In genomic region chr10:122681085-122681408, GRCm38 (mm10) we compare ENCODE assay signal across 13 mouse cellular contexts. TPM values are rescaled to one million over a fixed set of nuclear protein-coding genes. Genes with fewer than 3 reads are reported as not detected.
A peak's percentile ranks its signal among the peaks of the same experiment; 100 is the strongest.
DNase-seq lines count a peak whose midpoint lies in the region; ATAC-seq and TF ChIP-seq lines count a peak whose summit lies in the region.
"Had no signal": no experiment of that assay in that cellular context is flagged by ENCODE, and none has a peak within 500 bp of the region (broad histone marks: within the 10 kb centered on the region; RNA-seq: fewer than 3 reads in every experiment).

No protein-coding gene starts in this region.

- no peak overlapping the region; the same call in 1 of the 2 replicates for H3K27ac ChIP-seq in kidney, postnatal 0 days
- no peak overlapping the region for H3K27ac ChIP-seq in kidney, embryonic 15.5 days
- H3K27ac ChIP-seq in cortical plate, adult 2 months (ENCODE audit: insufficient read depth, low read length): no peak overlapping the region
- H3K27ac ChIP-seq in hindbrain, embryonic 12.5 days: no peak overlapping the region
- no peak overlapping the region for H3K27ac ChIP-seq in midbrain, postnatal 0 days (ENCODE audit: low read depth, low read length)
- no peak overlapping the region for H3K27ac ChIP-seq in forebrain, embryonic 11.5 days (ENCODE audit: low read depth, low read length)
- H3K27ac ChIP-seq: heart, embryonic 15.5 days; liver, embryonic 14.5 days; stomach, embryonic 15.5 days had no signal

- no peak for TF ChIP-seq POLR2A in cortical plate, adult 2 months (IDR thresholded peaks at IDR 0.05; ENCODE audit: extremely low read depth, insufficient read depth, low read length)

- H3K36me3 ChIP-seq in kidney, postnatal 0 days (ENCODE audit: insufficient read depth, low read length): no peaks in the 10 kb centered on the region
- no peaks in the 10 kb centered on the region for H3K36me3 ChIP-seq in kidney, embryonic 15.5 days
- H3K36me3 ChIP-seq in hindbrain, embryonic 12.5 days: no peaks in the 10 kb centered on the region
- H3K36me3 ChIP-seq in midbrain, postnatal 0 days (ENCODE audit: insufficient read depth, low read length): no peaks in the 10 kb centered on the region
- H3K36me3 ChIP-seq in forebrain, embryonic 11.5 days (ENCODE audit: control insufficient read depth, insufficient read depth, low read length): no peaks in the 10 kb centered on the region
- H3K36me3 ChIP-seq: forebrain, embryonic 15.5 days; heart, embryonic 15.5 days; stomach, embryonic 15.5 days had no signal

- ATAC-seq in kidney, postnatal 0 days (replicated peaks; ENCODE audit: low FRiP score, low read depth): no peak
- ATAC-seq in kidney, embryonic 15.5 days (replicated peaks; ENCODE audit: low FRiP score): no peak
- ATAC-seq in hindbrain, embryonic 12.5 days (ENCODE audit: low FRiP score): no peak
- ATAC-seq in midbrain, postnatal 0 days (ENCODE audit: low FRiP score): no peak
- no peak for ATAC-seq in forebrain, embryonic 11.5 days (replicated peaks; ENCODE audit: low FRiP score)

- 47% methylated on average over 4 of the region's 4 CpGs for WGBS in kidney, postnatal 0 days
- WGBS in kidney, embryonic 15.5 days: 51% methylated on average over 4 of the region's 4 CpGs
- WGBS in hindbrain, embryonic 12.5 days: 20% methylated on average over 4 of the region's 4 CpGs
- 24% methylated on average over 4 of the region's 4 CpGs for WGBS in midbrain, postnatal 0 days
- WGBS in forebrain, embryonic 11.5 days: 31% methylated on average over 4 of the region's 4 CpGs

- H3K4me2 ChIP-seq in kidney, postnatal 0 days (ENCODE audit: low read length): peak overlapping the region; percentile 8; the same call in 1 of the 2 replicates
- H3K4me2 ChIP-seq in kidney, embryonic 15.5 days: no peak overlapping the region
- H3K4me2 ChIP-seq in hindbrain, embryonic 12.5 days (replicated peaks): peak overlapping the region; percentile 95
- H3K4me2 ChIP-seq in midbrain, postnatal 0 days (ENCODE audit: low read depth, low read length, poor library complexity, severe bottlenecking): peak overlapping the region; percentile 93
- H3K4me2 ChIP-seq in forebrain, embryonic 11.5 days (ENCODE audit: low read depth, low read length, severe bottlenecking): no peak overlapping the region

- H3K4me3 ChIP-seq in kidney, postnatal 0 days (replicated peaks; ENCODE audit: low read depth, low read length): no peak overlapping the region
- H3K4me3 ChIP-seq in kidney, embryonic 15.5 days (replicated peaks): no peak overlapping the region
- peak overlapping the region; percentile 89; the same call in 1 of the 2 replicates for H3K4me3 ChIP-seq in cortical plate, adult 2 months (ENCODE audit: insufficient read depth, low read length)
- no peak overlapping the region for H3K4me3 ChIP-seq in hindbrain, embryonic 12.5 days
- no peak overlapping the region for H3K4me3 ChIP-seq in midbrain, postnatal 0 days (ENCODE audit: low read depth, low read length)
- no peak overlapping the region for H3K4me3 ChIP-seq in forebrain, embryonic 11.5 days (ENCODE audit: low read depth, low read length)

- no peaks in the 10 kb centered on the region for H3K27me3 ChIP-seq in kidney, postnatal 0 days (ENCODE audit: insufficient read depth, low read length)
- H3K27me3 ChIP-seq in kidney, embryonic 15.5 days: peaks cover 20% of the 10 kb centered on the region
- peaks cover 6% of the 10 kb centered on the region; the same call in 1 of the 2 replicates for H3K27me3 ChIP-seq in hindbrain, embryonic 12.5 days
- H3K27me3 ChIP-seq in midbrain, postnatal 0 days (ENCODE audit: insufficient read depth, low read length): no peaks in the 10 kb centered on the region
- peaks cover 7% of the 10 kb centered on the region for H3K27me3 ChIP-seq in forebrain, embryonic 11.5 days (ENCODE audit: control insufficient read depth, insufficient read depth, low read length)
- H3K27me3 ChIP-seq: CH12.LX; forebrain, embryonic 15.5 days; heart, embryonic 15.5 days had no signal

- TF ChIP-seq CTCF in kidney, postnatal 0 days (IDR thresholded peaks at IDR 0.05; ENCODE audit: low read depth): no peak
- no peak for TF ChIP-seq CTCF in cortical plate, adult 2 months (IDR thresholded peaks at IDR 0.05; ENCODE audit: extremely low read depth, insufficient read depth, low read length)
- no peak for TF ChIP-seq CTCF in midbrain, postnatal 0 days (IDR thresholded peaks at IDR 0.05)

- H3K4me1 ChIP-seq in kidney, postnatal 0 days (replicated peaks; ENCODE audit: insufficient read depth, low read length): 0 out of 2 replicates have a peak, but pooled peaks cover 3% of the 10 kb centered on the region
- peaks cover 23% of the 10 kb centered on the region for H3K4me1 ChIP-seq in kidney, embryonic 15.5 days
- no peaks in the 10 kb centered on the region; the same call in none of the 2 replicates for H3K4me1 ChIP-seq in cortical plate, adult 2 months (ENCODE audit: control insufficient read depth, insufficient read depth, low read length)
- H3K4me1 ChIP-seq in hindbrain, embryonic 12.5 days: peaks cover 18% of the 10 kb centered on the region
- no peaks in the 10 kb centered on the region for H3K4me1 ChIP-seq in midbrain, postnatal 0 days (ENCODE audit: insufficient read depth, low read length)
- peaks cover 6% of the 10 kb centered on the region; the same call in 1 of the 2 replicates for H3K4me1 ChIP-seq in forebrain, embryonic 11.5 days (replicated peaks; ENCODE audit: control insufficient read depth, insufficient read depth, low read length)

- H3K9me3 ChIP-seq in kidney, postnatal 0 days (replicated peaks; ENCODE audit: low read length): no peaks in the 10 kb centered on the region
- H3K9me3 ChIP-seq in kidney, embryonic 15.5 days (replicated peaks): no peaks in the 10 kb centered on the region
- H3K9me3 ChIP-seq in hindbrain, embryonic 12.5 days (replicated peaks): no peaks in the 10 kb centered on the region
- no peaks in the 10 kb centered on the region for H3K9me3 ChIP-seq in midbrain, postnatal 0 days (ENCODE audit: low read length)
- no peaks in the 10 kb centered on the region for H3K9me3 ChIP-seq in forebrain, embryonic 11.5 days (ENCODE audit: control insufficient read depth, low read length)
- H3K9me3 ChIP-seq: forebrain, embryonic 15.5 days; heart, embryonic 15.5 days; stomach, embryonic 15.5 days had no signal

- H3K9ac ChIP-seq in kidney, postnatal 0 days (ENCODE audit: low read depth, low read length): no peak overlapping the region
- H3K9ac ChIP-seq in kidney, embryonic 15.5 days: no peak overlapping the region
- H3K9ac ChIP-seq in hindbrain, embryonic 12.5 days: no peak overlapping the region
- no peak overlapping the region for H3K9ac ChIP-seq in midbrain, postnatal 0 days (replicated peaks; ENCODE audit: low read length, poor library complexity, severe bottlenecking)
- no peak overlapping the region for H3K9ac ChIP-seq in forebrain, embryonic 11.5 days (ENCODE audit: low read length)
- H3K9ac ChIP-seq: liver, embryonic 14.5 days; stomach, embryonic 15.5 days had no signal

- no peak for DNase-seq in kidney, postnatal 0 days (ENCODE audit: low spot score)
- DNase-seq in midbrain, postnatal 0 days (ENCODE audit: low spot score): peak; percentile 22
- no peak for DNase-seq in forebrain, embryonic 11.5 days (ENCODE audit: low spot score)
- no peak for DNase-seq in urinary bladder, postnatal 36 days (ENCODE audit: low spot score in 2 of 2)
- DNase-seq in frontal cortex, adult 2 months (ENCODE audit: extremely low spot score in 1 of 2, low spot score in 1 of 2): no peak

RNA-seq across cellular contexts. Expression of gene Ppm1h, which starts 2.5 kb away (rescaled TPM):
- polyA plus RNA-seq in kidney, postnatal 0 days (2015; fragmentation: Nextera tagmentation; extraction: Ambion mirVana): 33.5 and 38.0 TPM in 2 replicates
- polyA plus RNA-seq in kidney, embryonic 15.5 days (2015; fragmentation: Nextera tagmentation; extraction: Ambion mirVana): 20.2 and 22.1 TPM in 2 replicates
- polyA plus RNA-seq in cortical plate, adult 2 months (2012; rRNA removed): 34.2 and 38.3 TPM in 2 replicates
- 11.8 and 12.9 TPM in 2 replicates for polyA plus RNA-seq in hindbrain, embryonic 12.5 days (2016; fragmentation: Nextera tagmentation; extraction: Ambion mirVana)
- 34.8 and 42.8 TPM in 2 replicates for total RNA-seq in midbrain, postnatal 0 days (2014; rRNA removed)
- 25.9 and 28.0 TPM in 2 replicates for polyA plus RNA-seq in midbrain, postnatal 0 days (2015; fragmentation: Nextera tagmentation; extraction: Ambion mirVana)
- 3.6 and 4.1 TPM in 2 replicates for polyA plus RNA-seq in forebrain, embryonic 11.5 days (2014; fragmentation: Nextera tagmentation; extraction: Ambion mirVana)
- 29.9 and 31.0 TPM in 2 replicates for polyA plus RNA-seq in frontal cortex, adult 2 months (2012; rRNA removed)

Comparison
In these comparisons a context has a peak if more than half of its experiments do, and no peak if none do; other contexts are left out.
1. H3K4me2 ChIP-seq: peak in kidney, postnatal 0 days (single experiment), hindbrain, embryonic 12.5 days (single experiment) and midbrain, postnatal 0 days (single experiment); none in kidney, embryonic 15.5 days (single experiment) and forebrain, embryonic 11.5 days (single experiment).